8 mouse cellular contexts compared by ENCODE assay signal in the genomic region with DNA sequence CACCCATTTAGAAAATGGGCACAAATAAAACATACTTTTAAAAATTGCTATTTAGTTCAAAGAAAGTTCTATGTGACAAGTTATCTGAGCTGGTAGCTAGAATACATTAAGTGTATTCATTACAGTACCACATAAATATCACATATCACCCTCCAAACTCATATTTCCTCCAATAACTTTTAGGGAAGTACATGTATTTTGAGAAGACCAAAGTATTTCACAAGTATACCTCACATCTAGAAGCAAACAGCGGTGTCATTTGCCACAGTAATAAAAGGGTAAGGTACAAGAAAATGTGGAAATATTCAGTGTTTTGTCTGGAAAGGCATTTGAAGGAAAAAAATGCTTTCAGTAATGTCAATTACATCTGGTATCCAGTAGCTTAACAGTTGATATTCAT. TPM values are rescaled to one million over a fixed set of nuclear protein-coding genes. Genes with fewer than 3 reads are reported as not detected.
DNase-seq lines count a peak whose midpoint lies in the region; ATAC-seq and TF ChIP-seq lines count a peak whose summit lies in the region.
"Had no signal": no experiment of that assay in that cellular context is flagged by ENCODE, and none has a peak within 500 bp of the region (broad histone marks: within the 10 kb centered on the region; RNA-seq: fewer than 3 reads in every experiment).

No protein-coding gene starts in this region.

- dilution Hi-C loops in CH12.LX (cut with MboI; ENCODE audit: extremely low pct_ligation_motif_present, extremely low pct_unique_long_range_greater_than_20kb, low sequenced_read_pairs), result no loop called here

- TF ChIP-seq RAD21 in CH12.LX (IDR thresholded peaks at IDR 0.05; ENCODE audit: low read depth, low read length), result no peak

- peak overlapping the region in 2 of 3 experiments; percentile 80 to 92 for H3K4me3 ChIP-seq in CH12.LX (replicated peaks in 1 of 3; ENCODE audit: low read depth in 2 of 3, low read length in 2 of 3, poor library complexity in 1 of 3)
- peak overlapping the region; percentile 96 for H3K4me3 ChIP-seq in hindbrain, embryonic 12.5 days

- peaks cover 0 to 22% of the 10 kb centered on the region in 2 experiments; a peak in 2 of 4 replicates for H3K4me1 ChIP-seq in CH12.LX (ENCODE audit: control insufficient read depth in 1 of 2, insufficient read depth in 2 of 2)
- peaks cover 17% of the 10 kb centered on the region for H3K4me1 ChIP-seq in hindbrain, embryonic 12.5 days

- peaks cover 9 to 19% of the 10 kb centered on the region in 2 experiments for H3K36me3 ChIP-seq in CH12.LX (replicated peaks in 1 of 2; ENCODE audit: control insufficient read depth in 1 of 2, insufficient read depth in 1 of 2, low read length in 1 of 2)
- peaks cover 14% of the 10 kb centered on the region for H3K36me3 ChIP-seq in hindbrain, embryonic 12.5 days

- H3K27ac ChIP-seq in CH12.LX (ENCODE audit: insufficient read depth, low read depth), result no peak overlapping the region
- H3K27ac ChIP-seq in hindbrain, embryonic 12.5 days, result no peak overlapping the region

- H3K4me2 ChIP-seq in CH12.LX (ENCODE audit: insufficient read depth, low read depth, poor library complexity, severe bottlenecking), result peak overlapping the region; percentile 94; the same call in 1 of the 2 replicates
- peak overlapping the region; percentile 72 for H3K4me2 ChIP-seq in hindbrain, embryonic 12.5 days (replicated peaks)

- no peak overlapping the region for H3K9ac ChIP-seq in CH12.LX (ENCODE audit: insufficient read depth, low read depth)
- H3K9ac ChIP-seq in hindbrain, embryonic 12.5 days, result no peak overlapping the region

- WGBS in hindbrain, embryonic 12.5 days, result 92% methylated on average over 1 of the region's 1 CpGs

- H3K79me2 ChIP-seq in CH12.LX (replicated peaks; ENCODE audit: control insufficient read depth, extremely low read depth, insufficient read depth, poor library complexity, severe bottlenecking), result peaks cover 51% of the 10 kb centered on the region

- peaks cover 2% of the 10 kb centered on the region for H3K9me3 ChIP-seq in CH12.LX (replicated peaks; ENCODE audit: low read length)
- no peaks in the 10 kb centered on the region for H3K9me3 ChIP-seq in hindbrain, embryonic 12.5 days (replicated peaks)

- no peak for TF ChIP-seq CTCF in CH12.LX (conservative IDR thresholded peaks at IDR 0.05 in 1 of 2, IDR thresholded peaks at IDR 0.05 in 1 of 2; ENCODE audit: low read depth in 2 of 2, low read length in 2 of 2)

- no peaks in the 10 kb centered on the region for H3K27me3 ChIP-seq in CH12.LX (replicated peaks)
- no peaks in the 10 kb centered on the region for H3K27me3 ChIP-seq in hindbrain, embryonic 12.5 days

- no peak for TF ChIP-seq POLR2A in CH12.LX (IDR thresholded peaks at IDR 0.05; ENCODE audit: low read depth, low read length)

- in situ Hi-C loops in CH12.LX (cut with MboI; ENCODE audit: low pct_ligation_motif_present, low pct_unique_long_range_greater_than_20kb, low sequenced_read_pairs), result no loop called here

- TF ChIP-seq EP300 in CH12.LX (IDR thresholded peaks at IDR 0.05; ENCODE audit: low read length), result no peak

- DNase-seq in 416B (ENCODE audit: low read depth) (peak; percentile 57), CH12.LX (ENCODE audit: extremely low read depth) (no peak)
- DNase-seq in layer of hippocampus, postnatal 14 days (ENCODE audit: low spot score in 2 of 2), result no peak
- no peak for DNase-seq in cerebellum, postnatal 4 days (ENCODE audit: low spot score in 2 of 2)
- DNase-seq in cerebellum, postnatal 25 days, result no peak
- DNase-seq: adrenal gland, adult 2 months had no signal

- no peak for ATAC-seq in hindbrain, embryonic 12.5 days (ENCODE audit: low FRiP score)
- peak; percentile 28 for ATAC-seq in megakaryocyte, adult 5-6 weeks (ENCODE audit: poor library complexity, severe bottlenecking)

TF ChIP-seq in CH12.LX, 34 proteins besides CTCF, POLR2A, EP300 and RAD21:
- no peak for TF ChIP-seq ELF1 (IDR thresholded peaks at IDR 0.05; ENCODE audit: low read depth, low read length)
- no peak for TF ChIP-seq E2F4 (IDR thresholded peaks at IDR 0.05; ENCODE audit: insufficient replicate concordance, low read depth, low read length)
- no peak for TF ChIP-seq USF2 (conservative IDR thresholded peaks at IDR 0.05; ENCODE audit: low read depth, low read length)
- TF ChIP-seq BHLHE40 (IDR thresholded peaks at IDR 0.05; ENCODE audit: low read depth, low read length), result no peak
- no peak for TF ChIP-seq SIN3A (IDR thresholded peaks at IDR 0.05; ENCODE audit: low read length)
- no peak for TF ChIP-seq MYC (IDR thresholded peaks at IDR 0.05; ENCODE audit: low read depth, low read length)
- TF ChIP-seq ZNF384 (IDR thresholded peaks at IDR 0.05; ENCODE audit: low read depth, low read length), result no peak
- no peak for TF ChIP-seq POLR2AphosphoS2 (IDR thresholded peaks at IDR 0.05; ENCODE audit: low read depth, low read length)
- no peak for TF ChIP-seq ZMIZ1 (IDR thresholded peaks at IDR 0.05; ENCODE audit: low read depth, low read length)
- TF ChIP-seq GABPA (IDR thresholded peaks at IDR 0.05; ENCODE audit: insufficient replicate concordance, low read depth, low read length), result no peak
- no peak for TF ChIP-seq PAX5 (IDR thresholded peaks at IDR 0.05; ENCODE audit: low read length)
- TF ChIP-seq SMC3 (IDR thresholded peaks at IDR 0.05; ENCODE audit: low read depth, low read length), result no peak
- TF ChIP-seq UBTF (IDR thresholded peaks at IDR 0.05; ENCODE audit: low read depth, low read length), result no peak
TF ChIP-seq in CH12.LX: peak in this region for 0.

RNA-seq across cellular contexts. Expression of a gene that starts 2.0 kb away (rescaled TPM):
- 16.3 and 19.1 TPM in 2 replicates for total RNA-seq in CH12.LX (2012; rRNA removed)
- 38.4 and 45.0 TPM in 2 replicates for total RNA-seq in CH12.LX (2014; rRNA removed)
- 18.2 and 19.3 TPM in 2 replicates for polyA plus RNA-seq in CH12.LX (2012; ENCODE audit: insufficient read length, low read depth)
- 45.5 and 52.8 TPM in 2 replicates for polyA plus RNA-seq in hindbrain, embryonic 12.5 days (2016; fragmentation: Nextera tagmentation; extraction: Ambion mirVana)
- total RNA-seq in megakaryocyte, adult 5-6 weeks (2015), result 28.1 and 31.2 TPM in 2 replicates
- total RNA-seq in megakaryocyte, adult 5-6 weeks (2017), result 31.3 and 31.5 TPM in 2 replicates
- total RNA-seq in layer of hippocampus, postnatal 14 days (2021), result 10 to 100 TPM; 72.6 to 72.8 TPM
